Mouse (Mus musculus) heart, embryonic 15.5 days (tissue): ENCODE data around the gene Sympk. TPM values are rescaled to one million over a fixed set of nuclear protein-coding genes. Genes with fewer than 3 reads are reported as not detected.

ENCODE experiments used
- ATAC-seq: fragments of 200-750 bp; cut with Nextera tagmentation; replicated peaks from 2 replicates; pipeline ENCODE4 v1.8.0; 2017; ENCODE audit warnings: low read depth, moderate TSS enrichment; ENCODE audit not compliant: insufficient number of reproducible peaks, insufficient read depth, low FRiP score
- H3K27ac ChIP-seq: fragments of 300-500 bp; sonication (generic); 2 replicates; pipeline ENCODE4 v1.5.1; 2015; ENCODE audit warnings: mild to moderate bottlenecking, inconsistent platforms
- H3K27me3 ChIP-seq: fragments of 300-500 bp; sonication (generic); 2 replicates; pipeline ENCODE4 v1.6.1; 2015; ENCODE audit warnings: inconsistent platforms
- H3K36me3 ChIP-seq: fragments of 300-500 bp; sonication (generic); 2 replicates; pipeline ENCODE4 v1.6.1; 2015; ENCODE audit warnings: mild to moderate bottlenecking, inconsistent platforms
- H3K4me1 ChIP-seq: fragments of 300-500 bp; sonication (generic); replicated peaks from 2 replicates; pipeline ENCODE4 v1.6.1; 2015; ENCODE audit warnings: inconsistent platforms
- H3K4me2 ChIP-seq: fragments of 300-500 bp; sonication (generic); 2 replicates; pipeline ENCODE4 v1.6.1; 2015; ENCODE audit warnings: inconsistent platforms, mild to moderate bottlenecking, moderate library complexity
- H3K4me3 ChIP-seq: fragments of 300-500 bp; sonication (generic); 2 replicates; pipeline ENCODE4 v1.5.1; 2015; ENCODE audit warnings: mild to moderate bottlenecking, inconsistent platforms
- H3K9ac ChIP-seq: fragments of 300-500 bp; sonication (generic); 2 replicates; pipeline ENCODE4 v1.6.1; 2015; ENCODE audit warnings: mild to moderate bottlenecking, inconsistent platforms
- H3K9me3 ChIP-seq: fragments of 300-500 bp; sonication (generic); replicated peaks from 2 replicates; pipeline ENCODE4 v1.6.1; 2016; ENCODE audit warnings: inconsistent platforms
- WGBS: fragments of 180-500 bp; shearing (Covaris S2); methylation state at CpG from one replicate; pipeline ENCODE4 v1.1.7; 2015; ENCODE audit warnings: mixed read lengths; 5-methylcytosine and 5-hydroxymethylcytosine counted together
- polyA plus RNA-seq: library from polyadenylated mRNA; unstranded; fragments of >200 nt; fragmentation: Nextera tagmentation; extraction: Ambion mirVana; gene quantifications from 2 replicates; pipeline ENCODE4 v1.2.1, GENCODE M21; 2015

The Sympk gene
- polyA plus RNA-seq, 1 experiment from 2014 or later = 19.6 TPM

- Histone ChIP-seq H3K27ac (peak overlapping the region; percentile 86), H3K4me1 (peaks cover 69% of the 10 kb centered on the region), H3K27me3 (no peaks in the 10 kb centered on the region), H3K36me3 (peaks cover 46% of the 10 kb centered on the region), H3K9me3 (no peaks in the 10 kb centered on the region), H3K9ac (peak overlapping the region; percentile 12), H3K4me3 (peak overlapping the region; percentile 46), H3K4me2 (peak overlapping the region; percentile 63)
- no peak for ATAC-seq
- WGBS = 30% methylated on average over 9 of the region's 9 CpGs
Measured at GRCm38 (mm10) chr7:19084921-19085473, 60.8 kb downstream of the Sympk start.

GRCm38 (mm10) chr7:19085495-19085894, 61.3 kb downstream of the Sympk start:
- ATAC-seq = no peak
- 0 out of 2 replicates have a peak, but pooled peaks cover under 1% of the 10 kb centered on the region for H3K27me3 ChIP-seq
- H3K4me2 ChIP-seq = peak overlapping the region; percentile 63
- no peaks in the 10 kb centered on the region for H3K9me3 ChIP-seq
- H3K4me3 ChIP-seq = peak overlapping the region; percentile 46
- WGBS = 6% methylated on average over 6 of the region's 6 CpGs
- H3K36me3 ChIP-seq = peaks cover 46% of the 10 kb centered on the region
- H3K4me1 ChIP-seq = peaks cover 69% of the 10 kb centered on the region
- peak overlapping the region; percentile 86 for H3K27ac ChIP-seq
- peak overlapping the region; percentile 12 for H3K9ac ChIP-seq

GRCm38 (mm10) chr7:19086042-19086441, 61.9 kb downstream of the Sympk start:
- Histone ChIP-seq H3K9ac (peak overlapping the region; percentile 12; the same call in 1 of the 2 replicates), H3K4me2 (peak overlapping the region; percentile 63), H3K27ac (peak overlapping the region; percentile 86), H3K36me3 (peaks cover 45% of the 10 kb centered on the region), H3K4me1 (peaks cover 68% of the 10 kb centered on the region), H3K4me3 (peak overlapping the region; percentile 46; the same call in 1 of the 2 replicates), H3K9me3 (no peaks in the 10 kb centered on the region), H3K27me3 (0 out of 2 replicates have a peak, but pooled peaks cover 3% of the 10 kb centered on the region)
- no peak for ATAC-seq
- 12% methylated on average over 14 of the region's 14 CpGs for WGBS

GRCm38 (mm10) chr7:19086760-19087159, 62.6 kb downstream of the Sympk start:
- Histone ChIP-seq H3K36me3 (peaks cover 37% of the 10 kb centered on the region), H3K4me1 (peaks cover 64% of the 10 kb centered on the region), H3K9ac (no peak overlapping the region), H3K27ac (no peak overlapping the region), H3K4me3 (no peak overlapping the region), H3K27me3 (0 out of 2 replicates have a peak, but pooled peaks cover 3% of the 10 kb centered on the region), H3K9me3 (no peaks in the 10 kb centered on the region), H3K4me2 (no peak overlapping the region)
- ATAC-seq = no peak
- 68% methylated on average over 18 of the region's 18 CpGs for WGBS

GRCm38 (mm10) chr7:19088813-19089212, 64.6 kb downstream of the Sympk start:
- H3K9me3 ChIP-seq = no peaks in the 10 kb centered on the region
- H3K9ac ChIP-seq = no peak overlapping the region
- H3K36me3 ChIP-seq = peaks cover 35% of the 10 kb centered on the region
- H3K27ac ChIP-seq = no peak overlapping the region
- no peak overlapping the region for H3K4me2 ChIP-seq
- no peak for ATAC-seq
- peaks cover 62% of the 10 kb centered on the region for H3K4me1 ChIP-seq
- H3K27me3 ChIP-seq = 0 out of 2 replicates have a peak, but pooled peaks cover 3% of the 10 kb centered on the region
- H3K4me3 ChIP-seq = no peak overlapping the region
- WGBS = 46% methylated on average over 10 of the region's 10 CpGs

- peaks cover 35% of the 10 kb centered on the region for H3K36me3 ChIP-seq
- H3K4me1 ChIP-seq = peaks cover 43% of the 10 kb centered on the region
- peak overlapping the region; percentile 97 for H3K27ac ChIP-seq
- 54% methylated on average over 17 of the region's 17 CpGs for WGBS
- 0 out of 2 replicates have a peak, but pooled peaks cover 3% of the 10 kb centered on the region for H3K27me3 ChIP-seq
- peak overlapping the region; percentile 48; the same call in 1 of the 2 replicates for H3K9ac ChIP-seq
- H3K9me3 ChIP-seq = no peaks in the 10 kb centered on the region
- peak overlapping the region; percentile 96 for H3K4me2 ChIP-seq
- no peak overlapping the region for H3K4me3 ChIP-seq
- ATAC-seq = no peak
Measured at GRCm38 (mm10) chr7:19091913-19092312, 67.7 kb downstream of the Sympk start.

GRCm38 (mm10) chr7:19092381-19093173, 68.4 kb downstream of the Sympk start:
- peak; percentile 47 for ATAC-seq
- WGBS = 8% methylated on average over 38 of the region's 38 CpGs

GRCm38 (mm10) chr7:19093174-19093521, 69.0 kb downstream of the Sympk start:
- peaks cover 52% of the 10 kb centered on the region for H3K4me1 ChIP-seq
- WGBS = 0% methylated on average over 14 of the region's 15 CpGs
- peaks cover 32% of the 10 kb centered on the region for H3K36me3 ChIP-seq

More at GRCm38 (mm10) chr7:19092381-19093173, 68.4 kb downstream of the Sympk start:
- H3K9me3 ChIP-seq = no peaks in the 10 kb centered on the region
- 0 out of 2 replicates have a peak, but pooled peaks cover 3% of the 10 kb centered on the region for H3K27me3 ChIP-seq
- H3K36me3 ChIP-seq = peaks cover 35% of the 10 kb centered on the region
- H3K9ac ChIP-seq = peak overlapping the region; percentile 48
- H3K4me1 ChIP-seq = peaks cover 47% of the 10 kb centered on the region
- H3K4me3 ChIP-seq = peak overlapping the region; percentile 85
- H3K4me2 ChIP-seq = peak overlapping the region; percentile 96
- peak overlapping the region; percentile 97 for H3K27ac ChIP-seq

GRCm38 (mm10) chr7:19093537-19094385, 69.6 kb downstream of the Sympk start:
- peak; percentile 82 for ATAC-seq
- Histone ChIP-seq H3K4me1 (peaks cover 48% of the 10 kb centered on the region), H3K27me3 (0 out of 2 replicates have a peak, but pooled peaks cover 3% of the 10 kb centered on the region), H3K36me3 (peaks cover 25% of the 10 kb centered on the region; the same call in 1 of the 2 replicates), H3K9me3 (no peaks in the 10 kb centered on the region), H3K4me3 (peak overlapping the region; percentile 85), H3K4me2 (peak overlapping the region; percentile 96), H3K9ac (peak overlapping the region; percentile 93), H3K27ac (peak overlapping the region; percentile 97)
- under 1% methylated on average over 45 of the region's 45 CpGs for WGBS

More at GRCm38 (mm10) chr7:19093174-19093521, 69.0 kb downstream of the Sympk start:
- Histone ChIP-seq H3K9me3 (no peaks in the 10 kb centered on the region), H3K27me3 (0 out of 2 replicates have a peak, but pooled peaks cover 3% of the 10 kb centered on the region), H3K27ac (peak overlapping the region; percentile 97), H3K4me3 (peak overlapping the region; percentile 85), H3K4me2 (peak overlapping the region; percentile 96), H3K9ac (peak overlapping the region; percentile 48; the same call in 1 of the 2 replicates)
- peak; percentile 60 for ATAC-seq

GRCm38 (mm10) chr7:19094471-19094825, 70.3 kb downstream of the Sympk start, which contains the start of gene Six5:
TSS of gene Six5 (plus strand) at chr7:19094594.
- Histone ChIP-seq H3K36me3 (peaks cover 21% of the 10 kb centered on the region; the same call in 1 of the 2 replicates), H3K27me3 (0 out of 2 replicates have a peak, but pooled peaks cover 3% of the 10 kb centered on the region), H3K4me2 (peak within 1 kb of the TSS; percentile 96), H3K27ac (peak within 1 kb of the TSS; percentile 97), H3K4me1 (peaks cover 45% of the 10 kb centered on the region), H3K9me3 (no peaks in the 10 kb centered on the region), H3K4me3 (peak within 1 kb of the TSS; percentile 85), H3K9ac (peak within 1 kb of the TSS; percentile 93)
- WGBS = 2% methylated on average over 24 of the region's 36 CpGs
- ATAC-seq = peak; percentile 4; the same call in 1 of the 2 replicates
